Comparison of ENCODE assay signal across 8 mouse cellular contexts in genomic region chr2:73775683-73776310, GRCm38 (mm10). TPM values are rescaled to one million over a fixed set of nuclear protein-coding genes. Genes with fewer than 3 reads are reported as not detected.
A peak's percentile ranks its signal among the peaks of the same experiment; 100 is the strongest.
DNase-seq lines count a peak whose midpoint lies in the region; ATAC-seq and TF ChIP-seq lines count a peak whose summit lies in the region.

No protein-coding gene starts in this region.

- 1% methylated on average over 22 of the region's 22 CpGs for WGBS in heart, embryonic 15.5 days
- WGBS in liver, postnatal 0 days (ENCODE audit: insufficient replicate concordance), result 1% methylated on average over 22 of the region's 22 CpGs

- no peak for ATAC-seq in heart, embryonic 15.5 days (replicated peaks; ENCODE audit: insufficient number of reproducible peaks, insufficient read depth, low FRiP score, low read depth)
- no peak for ATAC-seq in liver, postnatal 0 days
- ATAC-seq in inflammation-experienced regulatory T-cells, adult 6 months, result no peak

- H3K9me3 ChIP-seq in ES-E14 (ENCODE audit: control insufficient read depth, insufficient read depth, low read depth, low read length), result no peaks in the 10 kb centered on the region
- no peaks in the 10 kb centered on the region for H3K9me3 ChIP-seq in heart, embryonic 15.5 days (replicated peaks)
- no peaks in the 10 kb centered on the region for H3K9me3 ChIP-seq in liver, postnatal 0 days (ENCODE audit: low read length)

- no peaks in the 10 kb centered on the region for H3K36me3 ChIP-seq in ES-E14 (ENCODE audit: control insufficient read depth, insufficient read depth, low read length, poor library complexity, severe bottlenecking)
- no peaks in the 10 kb centered on the region for H3K36me3 ChIP-seq in heart, embryonic 15.5 days
- no peaks in the 10 kb centered on the region for H3K36me3 ChIP-seq in liver, postnatal 0 days (replicated peaks; ENCODE audit: insufficient read depth, low read length)

- in situ Hi-C loops in ES-E14 (cut with MboI; ENCODE audit: low sequenced_read_pairs in 2 of 2, unreplicated experiment in 2 of 2), result no loop called here

- H3K27ac ChIP-seq in gastrocnemius, adult 2 months, result no peak overlapping the region
- no peak overlapping the region; the same call in 1 of the 2 replicates for H3K27ac ChIP-seq in ES-E14 (ENCODE audit: insufficient read depth, low read depth, low read length, poor library complexity, severe bottlenecking)
- H3K27ac ChIP-seq in heart, embryonic 15.5 days, result 0 out of 2 replicates have a peak overlapping the region, but pooled peaks have one; percentile 68
- no peak overlapping the region for H3K27ac ChIP-seq in liver, postnatal 0 days (ENCODE audit: low read depth)

- peaks cover 4 to 12% of the 10 kb centered on the region in 2 experiments; a peak in 3 of 4 replicates for H3K4me1 ChIP-seq in ES-E14 (ENCODE audit: control insufficient read depth in 2 of 2, insufficient read depth in 2 of 2, low read length in 2 of 2, poor library complexity in 1 of 2)
- peaks cover 33% of the 10 kb centered on the region for H3K4me1 ChIP-seq in heart, embryonic 15.5 days (replicated peaks)
- H3K4me1 ChIP-seq in liver, postnatal 0 days (ENCODE audit: insufficient read depth), result peaks cover 4% of the 10 kb centered on the region

- peak overlapping the region; percentile 96 for H3K4me2 ChIP-seq in heart, embryonic 15.5 days
- H3K4me2 ChIP-seq in liver, postnatal 0 days (ENCODE audit: low read depth, low read length), result peak overlapping the region; percentile 92

- H3K9ac ChIP-seq in ES-E14 (ENCODE audit: insufficient read depth, low read depth, low read length, poor library complexity, severe bottlenecking), result peak overlapping the region; percentile 40
- H3K9ac ChIP-seq in heart, embryonic 15.5 days, result peak overlapping the region; percentile 75
- no peak overlapping the region for H3K9ac ChIP-seq in liver, postnatal 0 days (replicated peaks)

- peak overlapping the region; percentile 89 for H3K4me3 ChIP-seq in gastrocnemius, adult 2 months
- peak overlapping the region; percentile 71 to 96 for H3K4me3 ChIP-seq in ES-E14 (ENCODE audit: insufficient read depth in 1 of 2, low read depth in 1 of 2, low read length in 2 of 2, poor library complexity in 1 of 2, severe bottlenecking in 1 of 2)
- H3K4me3 ChIP-seq in heart, embryonic 15.5 days, result peak overlapping the region; percentile 99
- peak overlapping the region; percentile 64 for H3K4me3 ChIP-seq in liver, postnatal 0 days (ENCODE audit: low read depth, low read length)

- intact Hi-C loops in gastrocnemius, adult 2 months (cut with DNase I), result no loop called here
- intact Hi-C loops in gastrocnemius, postnatal 36 days (cut with DNase I), result no loop called here

- TF ChIP-seq EP300 in liver, postnatal 0 days (IDR thresholded peaks at IDR 0.05; ENCODE audit: low read depth), result no peak

- DNase-seq in gastrocnemius, adult 2 months, result no peak
- no peak for DNase-seq in gastrocnemius, postnatal 36 days
- DNase-seq in ES-E14 (ENCODE audit: low read depth, low spot score), result no peak
- no peak for DNase-seq in liver, postnatal 0 days
- DNase-seq in ovary, postnatal 36 days (ENCODE audit: low spot score), result no peak
- DNase-seq in right cerebral cortex, postnatal 36 days (ENCODE audit: low spot score in 2 of 2), result no peak

- no peak for TF ChIP-seq CTCF in gastrocnemius, adult 2 months (IDR thresholded peaks at IDR 0.05)
- TF ChIP-seq CTCF in liver, postnatal 0 days (IDR thresholded peaks at IDR 0.05; ENCODE audit: low read depth), result no peak

- H3K27me3 ChIP-seq in heart, embryonic 15.5 days, result 0 out of 2 replicates have a peak, but pooled peaks cover 4% of the 10 kb centered on the region
- peaks cover 63% of the 10 kb centered on the region for H3K27me3 ChIP-seq in liver, postnatal 0 days (ENCODE audit: insufficient read depth, low read length)

TF ChIP-seq in ES-E14, 5 proteins besides CTCF, POLR2A, EP300 and RAD21:
- TF ChIP-seq ZNF384 (IDR thresholded peaks at IDR 0.05; ENCODE audit: low read depth, low read length) (peak; percentile 97), MAFK (IDR thresholded peaks at IDR 0.05; ENCODE audit: insufficient read depth, low read depth, low read length) (no peak)

RNA-seq across cellular contexts. Expression of gene Chn1, which starts 0.7 kb away (rescaled TPM):
- total RNA-seq in gastrocnemius, adult 2 months (2021), result 1 to 10 TPM; 2.3 to 4.9 TPM
- total RNA-seq in gastrocnemius, postnatal 36 days (2021), result 1 to 10 TPM; 3.4 to 5.3 TPM
- 21.6 and 22.9 TPM in 2 replicates for total RNA-seq in ES-E14 (2012; rRNA removed)
- 21.2 and 24.0 TPM in 2 replicates for polyA plus RNA-seq in heart, embryonic 15.5 days (2015; fragmentation: Nextera tagmentation; extraction: Ambion mirVana)
- polyA plus RNA-seq in liver, postnatal 0 days (2015; fragmentation: Nextera tagmentation; extraction: Ambion mirVana), result 0.26 and 0.31 TPM in 2 replicates
- polyA plus RNA-seq in inflammation-experienced regulatory T-cells, adult 6 months (2017; shearing (Covaris generic)), result 1 to 10 TPM in 2 of 3 experiments, under 1 TPM in 1; 0.57 to 4.3 (median 2.3) TPM
